Mouse (Mus musculus) gastrocnemius, postnatal 36 days (tissue): Measurements from ENCODE around the gene Tcf15. TPM values are rescaled to one million over a fixed set of nuclear protein-coding genes. Genes with fewer than 3 reads are reported as not detected.
A peak's percentile ranks its signal among the peaks of the same experiment; 100 is the strongest.

Experiments
- DNase-seq, 2 experiments: peaks; one replicate each; pipeline ENCODE4 v3.0.0; 2022
- intact Hi-C: fragments of 180-260 bp; cut with DNase I; formaldehyde crosslinking; loops from one replicate; pipeline ENCODE4 v1.15.1; 2025
- total RNA-seq, 2 experiments: library from RNA; stranded (reverse); gene quantifications; 2 replicates each; pipeline ENCODE4 v1.2.3; 2021

The Tcf15 gene
- total RNA-seq, 2 experiments from 2014 or later: 15.7 to 17.4 TPM

- DNase-seq: no peak
- intact Hi-C loops: no loop called here
These were observed 25.7 kb upstream of the Tcf15 start for GRCm38 (mm10) chr2:152117694-152118093.

GRCm38 (mm10) chr2:152119228-152119865 lies 24.0 kb upstream of the Tcf15 start:
- intact Hi-C loops: no loop called here
- DNase-seq: no peak

- no peak for DNase-seq
- intact Hi-C loops: no loop called here
These were observed 20.5 kb upstream of the Tcf15 start for GRCm38 (mm10) chr2:152122896-152123295.

- intact Hi-C loops: no loop called here
- DNase-seq: no peak
These were observed 14.8 kb upstream of the Tcf15 start for GRCm38 (mm10) chr2:152128597-152128996.

- intact Hi-C loops: no loop called here
- no peak for DNase-seq
These were observed 13.6 kb upstream of the Tcf15 start for GRCm38 (mm10) chr2:152129778-152130177.

- intact Hi-C loops: no loop called here
- DNase-seq: no peak
These were observed 11.3 kb upstream of the Tcf15 start for GRCm38 (mm10) chr2:152132016-152132415.

- intact Hi-C loops: no loop called here
These were observed 10.7 kb upstream of the Tcf15 start for GRCm38 (mm10) chr2:152132691-152133090.

GRCm38 (mm10) chr2:152139191-152139987 lies 4.0 kb upstream of the Tcf15 start:
- DNase-seq: no peak
- intact Hi-C loops: no loop called here

More at GRCm38 (mm10) chr2:152132691-152133090, 10.7 kb upstream of the Tcf15 start:
- DNase-seq: no peak

- DNase-seq: no peak
- intact Hi-C loops: loop anchor here (5.0 kb wide), 1 partner anchor 51 kb away; no protein-coding TSS in a partner anchor
These were observed 2.4 kb upstream of the Tcf15 start for GRCm38 (mm10) chr2:152140941-152141340.

- intact Hi-C loops: loop anchor here (5.0 kb wide), 1 partner anchor 51 kb away; no protein-coding TSS in a partner anchor
- no peak for DNase-seq
These were observed 1.9 kb upstream of the Tcf15 start for GRCm38 (mm10) chr2:152141491-152141890.

- DNase-seq: no peak
- intact Hi-C loops: loop anchor here (5.0 kb wide), 1 partner anchor 50 kb away; no protein-coding TSS in a partner anchor
These were observed 1.3 kb upstream of the Tcf15 start for GRCm38 (mm10) chr2:152142046-152142445.

- intact Hi-C loops: loop anchor here (5.0 kb wide), 1 partner anchor 50 kb away; no protein-coding TSS in a partner anchor
- DNase-seq: no peak
These were observed 790 bp upstream of the Tcf15 start for GRCm38 (mm10) chr2:152142571-152142970.

- no peak for DNase-seq
- intact Hi-C loops: loop anchor here (5.0 kb wide), 1 partner anchor 48 kb away; no protein-coding TSS in a partner anchor
These were observed 743 bp downstream of the Tcf15 start for GRCm38 (mm10) chr2:152144158-152144450.

GRCm38 (mm10) chr2:152144501-152144900 lies 1.1 kb downstream of the Tcf15 start:
- intact Hi-C loops: loop anchor here (5.0 kb wide), 1 partner anchor 48 kb away; no protein-coding TSS in a partner anchor
- DNase-seq: no peak

GRCm38 (mm10) chr2:152145711-152146110 lies 2.4 kb downstream of the Tcf15 start:
- intact Hi-C loops: no loop called here
- DNase-seq: no peak

- DNase-seq: peak in 1 of 2 experiments; percentile 48
- intact Hi-C loops: no loop called here
These were observed 3.7 kb downstream of the Tcf15 start for GRCm38 (mm10) chr2:152147079-152147478.

GRCm38 (mm10) chr2:152148675-152149074 lies 5.3 kb downstream of the Tcf15 start:
- intact Hi-C loops: no loop called here
- no peak for DNase-seq

GRCm38 (mm10) chr2:152149891-152150290 lies 6.5 kb downstream of the Tcf15 start:
- DNase-seq: no peak
- intact Hi-C loops: no loop called here

- intact Hi-C loops: no loop called here
- DNase-seq: peak in 1 of 2 experiments; percentile 40
These were observed 7.0 kb downstream of the Tcf15 start for GRCm38 (mm10) chr2:152150373-152150772.

GRCm38 (mm10) chr2:152153361-152153760 lies 10.0 kb downstream of the Tcf15 start:
- intact Hi-C loops: no loop called here

GRCm38 (mm10) chr2:152155414-152156208 lies 12.2 kb downstream of the Tcf15 start:
- peak; percentile 72 to 81 for DNase-seq
- intact Hi-C loops: no loop called here

More at GRCm38 (mm10) chr2:152153361-152153760, 10.0 kb downstream of the Tcf15 start:
- DNase-seq: no peak
